Mouse (Mus musculus) midbrain, embryonic 16.5 days (tissue): ENCODE measurements at regions not wholly inside any gene's neighbourhood (a gene's known extent, or its start where the extent isn't known, plus 50 kb on each side); places are given as distances from the start of the nearest gene placed in this dataset.

ENCODE experiments used
- ATAC-seq: fragments of 200-750 bp; cut with Nextera tagmentation; 2 replicates; pipeline ENCODE4 v1.8.0; 2017; ENCODE audit warnings: moderate TSS enrichment
- H3K27ac ChIP-seq: fragments of 300-500 bp; sonication (generic); 2 replicates; pipeline ENCODE4 v1.5.1; 2014; ENCODE audit warnings: mild to moderate bottlenecking, low read length, mixed read lengths
- H3K27me3 ChIP-seq: fragments of 300-500 bp; sonication (generic); 2 replicates; pipeline ENCODE4 v1.6.1; 2014; ENCODE audit warnings: low read depth, low read length, mixed read lengths; ENCODE audit not compliant: control insufficient read depth, insufficient read depth
- H3K36me3 ChIP-seq: fragments of 300-500 bp; sonication (generic); 2 replicates; pipeline ENCODE4 v1.6.1; 2014; ENCODE audit warnings: mild to moderate bottlenecking, low read length, moderate library complexity, mixed read lengths; ENCODE audit not compliant: control insufficient read depth, insufficient read depth
- H3K4me1 ChIP-seq: fragments of 300-500 bp; sonication (generic); 2 replicates; pipeline ENCODE4 v1.6.1; 2014; ENCODE audit warnings: mild to moderate bottlenecking, low read length, mixed read lengths; ENCODE audit not compliant: control insufficient read depth, insufficient read depth
- H3K4me2 ChIP-seq: fragments of 300-500 bp; sonication (generic); 2 replicates; pipeline ENCODE4 v1.6.1; 2014; ENCODE audit warnings: mild to moderate bottlenecking, low read length, mixed read lengths
- H3K4me3 ChIP-seq: fragments of 300-500 bp; sonication (generic); 2 replicates; pipeline ENCODE4 v1.5.1; 2014; ENCODE audit warnings: low read depth, mild to moderate bottlenecking, low read length, moderate library complexity, mixed read lengths
- H3K9ac ChIP-seq: fragments of 300-500 bp; sonication (generic); 2 replicates; pipeline ENCODE4 v1.6.1; 2014; ENCODE audit warnings: low read depth, low read length, mixed read lengths
- H3K9me3 ChIP-seq: fragments of 300-500 bp; sonication (generic); replicated peaks from 2 replicates; pipeline ENCODE4 v1.6.1; 2014; ENCODE audit warnings: mild to moderate bottlenecking, low read length, mixed read lengths; ENCODE audit not compliant: control insufficient read depth, poor library complexity, severe bottlenecking
- WGBS: fragments of 180-500 bp; shearing (Covaris S2); extraction: QIAGEN DNeasy Blood & Tissue Kit; methylation state at CpG from one replicate; pipeline ENCODE4 v1.1.7; 2014; 5-methylcytosine and 5-hydroxymethylcytosine counted together

- no peaks in the 10 kb centered on the region for H3K9me3 ChIP-seq
- H3K4me3 ChIP-seq: no peak overlapping the region
- H3K4me2 ChIP-seq: no peak overlapping the region
- H3K9ac ChIP-seq: no peak overlapping the region
- no peak for ATAC-seq
- WGBS: 71% methylated on average over 7 of the region's 7 CpGs
- H3K27ac ChIP-seq: no peak overlapping the region
- H3K27me3 ChIP-seq: no peaks in the 10 kb centered on the region
- H3K36me3 ChIP-seq: no peaks in the 10 kb centered on the region
- H3K4me1 ChIP-seq: no peaks in the 10 kb centered on the region
These were observed 1064.3 kb downstream of the Slitrk1 start for GRCm38 (mm10) chr14:107849688-107850087.

GRCm38 (mm10) chr14:107845289-107846215, 1068.4 kb downstream of the Slitrk1 start:
- no peak overlapping the region for H3K27ac ChIP-seq
- H3K9me3 ChIP-seq: no peaks in the 10 kb centered on the region
- peak; percentile 56; the same call in 1 of the 2 replicates for ATAC-seq
- no peaks in the 10 kb centered on the region for H3K4me1 ChIP-seq
- H3K36me3 ChIP-seq: no peaks in the 10 kb centered on the region
- H3K27me3 ChIP-seq: no peaks in the 10 kb centered on the region
- 18% methylated on average over 3 of the region's 3 CpGs for WGBS
- no peak overlapping the region for H3K4me2 ChIP-seq
- H3K9ac ChIP-seq: no peak overlapping the region
- no peak overlapping the region for H3K4me3 ChIP-seq

GRCm38 (mm10) chr14:107844533-107844932, 1069.4 kb downstream of the Slitrk1 start:
- no peaks in the 10 kb centered on the region for H3K9me3 ChIP-seq
- no peak for ATAC-seq

GRCm38 (mm10) chr14:107832976-107833375, 1081.0 kb downstream of the Slitrk1 start:
- no peak for ATAC-seq
- Histone ChIP-seq H3K4me1 (no peaks in the 10 kb centered on the region), H3K36me3 (no peaks in the 10 kb centered on the region), H3K9ac (no peak overlapping the region), H3K9me3 (no peaks in the 10 kb centered on the region), H3K27me3 (no peaks in the 10 kb centered on the region), H3K4me2 (no peak overlapping the region), H3K4me3 (no peak overlapping the region), H3K27ac (no peak overlapping the region)
- 95% methylated on average over 1 of the region's 1 CpGs for WGBS

More at GRCm38 (mm10) chr14:107844533-107844932, 1069.4 kb downstream of the Slitrk1 start:
- no peaks in the 10 kb centered on the region for H3K4me1 ChIP-seq
- H3K4me3 ChIP-seq: no peak overlapping the region
- no peaks in the 10 kb centered on the region for H3K36me3 ChIP-seq
- no peak overlapping the region for H3K9ac ChIP-seq
- 92% methylated on average over 2 of the region's 2 CpGs for WGBS
- H3K27ac ChIP-seq: no peak overlapping the region
- no peak overlapping the region for H3K4me2 ChIP-seq
- no peaks in the 10 kb centered on the region for H3K27me3 ChIP-seq

GRCm38 (mm10) chr14:107785242-107785641, 1128.7 kb downstream of the Slitrk1 start:
- Histone ChIP-seq H3K9me3 (no peaks in the 10 kb centered on the region), H3K4me3 (no peak overlapping the region), H3K4me2 (no peak overlapping the region), H3K27ac (no peak overlapping the region), H3K36me3 (no peaks in the 10 kb centered on the region), H3K27me3 (no peaks in the 10 kb centered on the region), H3K9ac (no peak overlapping the region), H3K4me1 (no peaks in the 10 kb centered on the region)
- WGBS: 76% methylated on average over 1 of the region's 1 CpGs
- no peak for ATAC-seq
